Mouse (Mus musculus): ENCODE measurements at regions not wholly inside any gene's neighbourhood (a gene's known extent, or its start where the extent isn't known, plus 50 kb on each side); places are given as distances from the start of the nearest gene placed in this dataset.
A peak's percentile ranks its signal among the peaks of the same experiment; 100 is the strongest.

DNA sequence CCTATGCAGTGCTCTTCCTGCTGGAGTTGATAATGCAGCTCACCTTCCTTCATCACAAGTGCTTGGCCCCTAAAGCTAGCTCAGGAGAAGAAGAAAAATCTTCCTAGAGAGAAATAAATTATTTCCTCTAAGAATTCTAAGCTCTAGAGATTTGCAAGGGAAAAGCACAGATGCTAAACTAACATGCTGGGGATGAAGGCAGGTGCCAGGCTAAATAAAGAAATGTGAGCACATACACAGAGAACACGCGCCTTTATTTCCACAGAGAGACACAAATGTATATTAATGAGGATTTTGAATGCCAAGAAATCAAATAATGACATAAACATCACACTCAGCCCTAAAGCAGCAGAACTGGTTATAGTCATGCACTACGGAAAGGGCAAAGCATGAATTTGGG lies 229.5 kb upstream of the Mamld1 start:
- intact Hi-C loops (cut with DNase I), result no loop called here

GRCm38 (mm10) chrX:70817771-70818170 lies 232.3 kb upstream of the Mamld1 start:
- DNase-seq (ENCODE audit: extremely low spot score in 1 of 2, low spot score in 2 of 2), result no peak
- intact Hi-C loops (cut with DNase I), result no loop called here

More for the DNA sequence above, 229.5 kb upstream of the Mamld1 start:
- peak in 1 of 2 experiments; percentile 12 for DNase-seq (ENCODE audit: extremely low spot score in 1 of 2, low spot score in 2 of 2)

DNA sequence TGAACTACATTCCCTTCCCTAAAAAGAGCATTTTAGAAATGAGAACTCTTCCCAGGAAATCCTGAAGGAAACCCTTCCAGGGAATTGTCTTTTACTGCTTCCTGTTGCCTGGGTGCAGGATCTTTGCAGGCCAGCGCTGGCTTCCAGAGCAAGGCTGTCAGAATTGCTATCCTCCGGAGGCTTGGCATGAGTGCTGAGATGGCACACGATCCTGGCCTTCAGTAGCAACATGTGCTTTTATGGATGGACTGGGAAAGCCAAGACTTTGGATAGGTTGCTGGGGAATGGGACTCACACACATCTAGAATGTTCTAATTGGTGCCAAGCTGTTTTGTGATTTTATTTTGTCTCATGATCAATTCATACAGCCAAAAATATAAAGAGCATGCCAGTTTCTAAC lies 233.4 kb upstream of the Mamld1 start:
- intact Hi-C loops (cut with DNase I), result no loop called here
- no peak for DNase-seq (ENCODE audit: extremely low spot score in 1 of 2, low spot score in 2 of 2)

DNA sequence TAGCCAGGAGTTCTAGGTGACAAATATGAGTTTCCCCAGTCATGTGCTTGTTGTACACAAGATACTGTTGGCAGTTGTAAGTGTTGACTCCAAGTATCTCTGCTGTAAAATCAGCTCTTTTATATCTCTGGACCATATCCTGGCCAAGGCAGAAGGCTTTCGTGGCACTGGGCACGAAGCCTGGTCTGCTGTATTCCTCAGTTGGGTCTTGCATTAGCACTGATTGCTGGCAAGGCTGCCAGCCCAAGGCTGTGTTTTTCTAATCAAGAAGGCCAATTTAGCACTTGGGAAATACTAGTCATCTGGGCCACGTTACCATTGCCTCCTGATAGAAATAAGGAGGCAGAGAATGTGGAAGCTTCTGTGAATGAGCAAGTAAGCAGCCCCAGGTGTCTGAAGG lies 258.3 kb upstream of the Mamld1 start:
- no peak for DNase-seq (ENCODE audit: extremely low spot score in 1 of 2, low spot score in 2 of 2)
- intact Hi-C loops (cut with DNase I), result no loop called here

DNA sequence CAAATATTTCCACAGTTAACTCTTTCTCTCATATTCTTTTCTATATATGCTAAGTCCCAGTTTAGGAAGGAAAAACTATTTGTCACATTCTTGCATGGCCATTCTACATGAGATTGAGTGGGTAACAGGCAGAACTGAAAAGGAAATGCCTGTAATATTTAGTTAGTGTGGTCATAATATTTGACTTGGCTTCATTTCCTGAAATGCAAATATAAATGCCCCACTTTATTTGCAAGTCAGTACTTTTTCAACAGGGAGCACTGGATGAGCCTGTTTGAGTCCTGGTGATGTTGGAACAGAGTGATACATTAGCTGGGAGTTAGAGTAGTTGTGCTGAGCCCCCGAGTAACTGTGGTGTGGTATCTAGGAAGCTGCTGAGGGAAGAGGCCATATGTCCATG lies 285.9 kb upstream of the Tmem185a start:
- no peak for DNase-seq (ENCODE audit: extremely low spot score in 1 of 2, low spot score in 2 of 2)
- intact Hi-C loops (cut with DNase I), result no loop called here

GRCm38 (mm10) chrX:70713004-70713604 lies 236.1 kb upstream of the Tmem185a start:
- intact Hi-C loops (cut with DNase I), result no loop called here

DNA sequence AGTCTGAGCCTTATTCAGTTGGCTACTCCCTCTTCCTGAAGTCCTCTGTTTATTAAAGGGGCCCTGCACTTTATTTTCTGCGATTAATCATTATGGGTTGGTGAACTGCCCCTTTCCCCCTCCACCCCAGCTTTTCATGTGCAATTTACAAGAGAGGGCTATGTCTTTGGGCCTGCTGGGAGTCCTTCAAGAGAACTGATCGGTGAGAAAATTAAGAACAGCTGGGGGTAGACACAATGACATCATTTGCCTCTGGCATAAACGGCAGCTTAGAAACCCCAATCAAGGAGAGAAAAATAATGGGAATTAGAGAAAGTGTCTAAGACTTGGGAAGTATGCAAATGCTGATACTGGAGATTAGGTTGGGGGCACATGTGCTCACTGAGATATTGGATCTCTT lies 205.2 kb upstream of the Tmem185a start:
- no peak for DNase-seq (ENCODE audit: extremely low spot score in 1 of 2, low spot score in 2 of 2)
- intact Hi-C loops (cut with DNase I), result no loop called here

More at GRCm38 (mm10) chrX:70713004-70713604, 236.1 kb upstream of the Tmem185a start:
- no peak for DNase-seq (ENCODE audit: extremely low spot score in 1 of 2, low spot score in 2 of 2)

GRCm38 (mm10) chrX:70667092-70667491 lies 190.1 kb upstream of the Tmem185a start:
- DNase-seq (ENCODE audit: extremely low spot score in 1 of 2, low spot score in 2 of 2), result no peak
- intact Hi-C loops (cut with DNase I), result no loop called here
